Mouse (Mus musculus): Measurements from ENCODE around the gene Ndufa3.
"Not testable (repeated sequence)": the region's sequence is repeated elsewhere in the genome, so short reads cannot be mapped to it uniquely, and the experiment has no call there.

Gene Ndufa3

GRCm38 (mm10) chr7:3617242-3617995, at the start of gene Ndufa3:
Ndufa3 (plus strand) TSS chr7:3617373.
- peak; percentile 85 for DNase-seq (ENCODE audit: low spot score)

DNA sequence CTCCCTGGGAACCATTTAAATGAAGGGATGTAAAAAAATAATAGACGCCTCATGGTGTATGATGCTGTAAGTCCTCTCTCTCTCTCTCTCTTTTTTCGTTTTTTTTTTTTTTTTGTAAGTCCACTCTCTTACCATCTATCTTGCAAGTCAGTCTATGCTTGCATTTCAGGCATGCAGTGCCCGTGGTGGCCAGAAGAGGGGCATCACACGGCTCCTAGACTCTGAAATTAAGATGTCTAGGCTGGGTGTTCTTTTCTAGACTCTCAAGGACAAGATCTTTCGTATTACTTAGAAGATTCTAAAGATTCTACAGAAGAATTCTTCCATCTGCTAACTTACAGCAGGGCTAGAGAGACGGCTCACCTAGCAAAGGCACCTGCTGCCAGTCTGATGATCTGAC, 47.4 kb upstream of the Ndufa3 start:
- no peak for DNase-seq (ENCODE audit: low spot score)

DNA sequence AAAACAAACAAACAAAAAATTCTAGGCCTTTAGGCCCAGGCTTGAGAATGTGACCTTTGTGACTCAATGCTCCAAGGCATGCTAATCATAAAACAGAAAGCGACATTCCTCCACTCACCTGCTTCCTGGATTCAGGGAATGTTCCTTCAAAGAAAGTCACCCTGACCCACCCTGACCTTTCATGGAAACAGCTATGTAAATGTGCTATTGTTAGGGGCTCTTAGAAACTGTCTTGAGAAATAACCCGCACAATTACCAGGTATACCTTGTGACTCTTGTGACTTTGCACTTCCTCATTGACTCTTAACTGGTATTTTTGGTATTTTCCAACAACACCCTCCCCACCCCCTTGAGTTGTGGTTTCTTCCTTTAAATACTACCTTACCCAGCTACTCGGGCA, 46.6 kb upstream of the Ndufa3 start:
- not testable (repeated sequence) for DNase-seq (ENCODE audit: low spot score)

GRCm38 (mm10) chr7:3571847-3572246, 45.3 kb upstream of the Ndufa3 start:
- no peak for DNase-seq (ENCODE audit: low spot score)

- DNase-seq (ENCODE audit: low spot score): no peak
These were observed 43.0 kb upstream of the Ndufa3 start for GRCm38 (mm10) chr7:3574216-3574615.

- no peak for DNase-seq (ENCODE audit: low spot score)
These were observed 40.6 kb upstream of the Ndufa3 start for GRCm38 (mm10) chr7:3576354-3577124.

DNA sequence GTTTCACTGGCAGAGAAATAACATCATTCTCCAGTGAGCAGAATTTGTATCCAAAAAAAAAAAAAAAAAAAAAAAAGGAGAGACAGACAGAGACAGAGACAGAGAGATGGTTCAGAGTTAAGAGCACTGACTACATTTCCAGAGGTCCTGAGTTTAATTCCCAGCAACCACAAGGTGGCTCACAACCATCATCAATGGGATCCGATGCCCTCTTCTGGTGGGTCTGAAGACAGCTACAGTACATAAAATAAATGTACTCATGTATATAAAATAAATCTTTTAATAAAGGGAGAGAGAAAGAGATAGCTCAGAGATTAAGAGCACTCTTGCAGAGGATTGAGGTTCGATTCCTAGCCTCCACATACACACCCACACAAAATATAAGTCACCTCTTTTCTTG, 39.0 kb upstream of the Ndufa3 start:
- no peak for DNase-seq (ENCODE audit: low spot score)

- DNase-seq (ENCODE audit: low spot score): no peak
These were observed 38.1 kb upstream of the Ndufa3 start for GRCm38 (mm10) chr7:3578952-3579546.

GRCm38 (mm10) chr7:3580029-3580428, 37.1 kb upstream of the Ndufa3 start:
- no peak for DNase-seq (ENCODE audit: low spot score)

DNA sequence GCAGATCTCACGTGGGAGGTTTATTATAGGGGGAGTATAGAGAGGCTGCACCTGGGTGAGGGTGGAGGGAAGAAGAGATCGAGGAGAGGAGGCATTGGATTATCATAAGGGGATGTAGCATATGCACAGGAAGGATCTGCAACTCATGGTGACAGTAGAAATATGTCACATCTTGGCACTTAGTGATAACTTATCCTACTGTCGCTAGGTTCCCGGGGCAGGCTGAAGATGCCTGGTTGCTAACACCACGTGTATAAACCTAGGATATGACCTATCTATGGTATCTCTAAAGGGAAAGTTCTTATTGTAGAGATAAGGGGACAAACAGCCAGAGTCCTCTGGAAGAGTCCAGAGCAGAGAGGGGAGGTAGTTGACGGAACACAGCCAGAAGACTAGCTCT, 31.4 kb upstream of the Ndufa3 start:
- no peak for DNase-seq (ENCODE audit: low spot score)

- DNase-seq (ENCODE audit: low spot score): no peak
These were observed 30.9 kb upstream of the Ndufa3 start for GRCm38 (mm10) chr7:3586255-3586654.

DNA sequence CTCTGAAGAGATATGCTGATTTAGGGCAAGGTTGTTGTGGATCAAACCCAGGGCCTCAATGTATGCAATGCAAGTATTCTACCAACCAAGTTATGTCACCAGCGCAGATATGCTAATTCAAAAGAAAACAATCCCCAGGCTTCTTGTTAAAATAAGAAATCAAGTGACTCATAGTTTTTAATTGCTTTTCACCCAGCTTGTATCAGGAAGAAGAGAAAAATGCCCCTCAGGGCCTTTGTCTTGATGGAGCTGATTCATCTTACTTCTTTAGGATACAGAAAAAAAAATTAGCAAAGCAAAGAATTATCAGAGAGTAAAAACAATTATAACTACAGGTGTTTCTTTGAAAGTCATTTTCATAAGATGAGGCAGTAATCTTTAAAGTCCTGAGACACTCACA, 29.9 kb upstream of the Ndufa3 start:
- DNase-seq (ENCODE audit: low spot score): no peak

DNA sequence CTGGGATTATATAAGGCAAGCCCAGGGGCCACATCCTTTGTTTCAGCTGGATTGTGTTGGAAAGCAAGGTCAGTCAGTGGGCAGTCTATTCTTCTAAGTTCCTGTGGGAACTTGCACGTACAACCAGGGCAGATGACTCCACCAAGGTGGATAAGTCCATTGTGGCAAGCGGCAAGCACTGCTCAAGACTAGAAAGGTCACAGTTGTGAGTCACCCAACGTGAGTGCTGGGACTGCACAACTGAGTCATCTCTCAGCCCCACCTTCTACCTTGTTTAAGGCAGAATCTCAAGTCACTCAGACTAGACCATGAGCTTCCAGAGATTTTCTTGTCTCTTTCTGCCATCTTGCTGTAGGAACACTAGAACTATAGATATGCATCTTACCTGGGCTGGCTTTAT, 26.6 kb upstream of the Ndufa3 start:
- no peak for DNase-seq (ENCODE audit: low spot score)

DNA sequence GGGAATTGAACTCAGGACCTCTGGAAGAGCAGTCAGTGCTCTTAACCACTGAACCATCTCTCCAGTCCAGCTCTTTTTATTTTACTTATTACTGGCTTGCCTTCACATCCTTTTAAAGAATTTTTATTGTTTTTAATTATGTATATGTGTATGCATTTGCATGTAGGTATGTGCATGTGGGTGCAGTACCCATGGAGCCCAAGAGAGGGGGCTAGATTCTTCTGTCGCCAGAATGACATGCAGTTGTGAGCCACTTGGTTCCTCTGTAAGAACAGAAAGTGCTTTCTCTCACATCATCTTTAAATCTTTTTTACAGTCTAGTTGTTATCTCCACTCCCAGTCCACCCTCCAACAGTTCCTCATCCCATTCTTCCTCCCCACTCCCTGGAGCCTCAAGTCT, 25.6 kb upstream of the Ndufa3 start:
- no peak for DNase-seq (ENCODE audit: low spot score)

- no peak for DNase-seq (ENCODE audit: low spot score)
These were observed 23.3 kb upstream of the Ndufa3 start for GRCm38 (mm10) chr7:3593855-3594254.

DNA sequence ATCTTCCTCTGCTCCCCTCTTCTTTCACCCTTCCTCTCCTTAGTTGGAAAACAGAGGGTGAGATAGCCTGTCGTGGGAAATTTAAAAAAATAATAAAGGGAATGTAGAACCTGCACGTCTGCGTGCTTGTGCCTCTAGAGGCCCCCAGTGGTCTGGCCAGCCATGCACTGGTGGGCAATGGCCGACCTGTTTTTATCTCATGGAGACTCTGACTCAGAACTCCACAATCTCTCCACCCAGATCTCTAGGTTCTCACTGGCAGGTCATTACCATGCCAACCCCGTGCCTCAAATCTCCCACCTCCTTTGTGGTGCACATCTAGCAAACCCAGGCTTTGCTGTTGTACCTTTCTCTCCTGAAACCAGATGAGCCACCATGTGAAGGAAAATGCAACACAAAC, 22.5 kb upstream of the Ndufa3 start:
- DNase-seq (ENCODE audit: low spot score): no peak

- DNase-seq (ENCODE audit: low spot score): peak; percentile 4
These were observed 22.0 kb upstream of the Ndufa3 start for GRCm38 (mm10) chr7:3595146-3595545.

- DNase-seq (ENCODE audit: low spot score): not testable (repeated sequence)
These were observed 19.4 kb upstream of the Ndufa3 start for GRCm38 (mm10) chr7:3597755-3598154.

- peak; percentile 90 for DNase-seq (ENCODE audit: low spot score)
These were observed 16.1 kb upstream of the Ndufa3 start for GRCm38 (mm10) chr7:3601119-3601518.

DNA sequence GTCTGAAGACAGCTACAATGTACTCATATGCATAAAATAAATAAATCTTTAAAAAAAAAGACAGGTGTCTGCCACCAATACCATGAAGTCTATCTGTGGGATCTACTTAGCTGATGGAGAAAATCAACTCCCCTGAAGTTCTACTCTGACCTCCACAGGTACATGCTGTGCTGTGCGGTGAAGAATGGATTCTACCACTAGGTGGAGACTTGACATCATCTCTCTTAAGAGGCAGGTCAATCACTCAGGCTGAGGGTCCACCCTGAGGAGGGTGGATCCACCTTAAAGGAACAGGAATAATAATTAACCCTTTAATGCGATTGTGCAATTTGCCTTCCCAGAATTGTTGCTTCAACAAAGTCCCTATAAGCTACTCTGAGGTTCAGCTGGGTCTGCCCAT, 10.4 kb upstream of the Ndufa3 start:
- DNase-seq (ENCODE audit: low spot score): peak; percentile 57

GRCm38 (mm10) chr7:3607391-3607790, 9.8 kb upstream of the Ndufa3 start:
- no peak for DNase-seq (ENCODE audit: low spot score)

GRCm38 (mm10) chr7:3608668-3609067, 8.5 kb upstream of the Ndufa3 start:
- DNase-seq (ENCODE audit: low spot score): no peak

DNA sequence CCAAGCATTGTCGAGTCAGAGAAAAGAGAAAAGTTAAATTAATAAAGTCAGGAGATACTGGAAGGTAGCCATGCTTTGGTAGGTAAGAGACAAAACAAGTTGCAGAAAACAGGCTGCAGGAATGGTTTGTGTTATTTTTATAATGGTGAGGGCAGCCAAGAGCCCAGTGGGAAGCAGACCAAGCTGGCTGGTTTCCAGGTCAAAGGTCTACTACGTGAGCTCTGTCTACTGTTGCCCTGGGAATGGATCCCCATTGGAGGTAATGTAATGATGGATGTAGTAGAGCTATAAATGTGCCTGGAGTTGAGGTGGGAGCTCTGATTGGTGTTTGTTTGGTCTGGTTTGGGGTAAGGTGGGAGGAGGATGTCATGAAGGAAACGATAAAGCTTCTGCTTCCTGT, 8.1 kb upstream of the Ndufa3 start:
- no peak for DNase-seq (ENCODE audit: low spot score)
